Mouse (Mus musculus) hindbrain, embryonic 13.5 days (tissue): ENCODE data around the gene 2510002D24Rik. TPM values are rescaled to one million over a fixed set of nuclear protein-coding genes. Genes with fewer than 3 reads are reported as not detected.
A peak's percentile ranks its signal among the peaks of the same experiment; 100 is the strongest.

Experiments used
- ATAC-seq: fragments of 200-750 bp; cut with Nextera tagmentation; 2 replicates; pipeline ENCODE4 v1.8.0; 2017; ENCODE audit warnings: moderate TSS enrichment; ENCODE audit not compliant: low FRiP score
- H3K27ac ChIP-seq: fragments of 300-500 bp; sonication (generic); 2 replicates; pipeline ENCODE4 v1.5.1; 2015; ENCODE audit warnings: inconsistent platforms, mild to moderate bottlenecking, moderate library complexity
- H3K27me3 ChIP-seq: fragments of 300-500 bp; sonication (generic); 2 replicates; pipeline ENCODE4 v1.6.1; 2015; ENCODE audit warnings: mild to moderate bottlenecking, inconsistent platforms
- H3K36me3 ChIP-seq: fragments of 300-500 bp; sonication (generic); 2 replicates; pipeline ENCODE4 v1.6.1; 2015; ENCODE audit warnings: mild to moderate bottlenecking, inconsistent platforms
- H3K4me1 ChIP-seq: fragments of 300-500 bp; sonication (generic); replicated peaks from 2 replicates; pipeline ENCODE4 v1.6.1; 2015; ENCODE audit warnings: inconsistent platforms
- H3K4me2 ChIP-seq: fragments of 300-500 bp; sonication (generic); 2 replicates; pipeline ENCODE4 v1.6.1; 2015; ENCODE audit warnings: inconsistent platforms, mild to moderate bottlenecking, moderate library complexity
- H3K4me3 ChIP-seq: fragments of 300-500 bp; sonication (generic); 2 replicates; pipeline ENCODE4 v1.5.1; 2015; ENCODE audit warnings: mild to moderate bottlenecking, inconsistent platforms
- H3K9ac ChIP-seq: fragments of 300-500 bp; sonication (generic); 2 replicates; pipeline ENCODE4 v1.6.1; 2015; ENCODE audit warnings: mild to moderate bottlenecking, inconsistent platforms
- H3K9me3 ChIP-seq: fragments of 300-500 bp; sonication (generic); 2 replicates; pipeline ENCODE4 v1.6.1; 2016; ENCODE audit warnings: inconsistent platforms
- WGBS: fragments of 180-500 bp; shearing (Covaris S2); methylation state at CpG from one replicate; pipeline ENCODE4 v1.1.7; 2015; 5-methylcytosine and 5-hydroxymethylcytosine counted together
- polyA plus RNA-seq: library from polyadenylated mRNA; unstranded; fragments of >200 nt; fragmentation: Nextera tagmentation; extraction: Ambion mirVana; gene quantifications from 2 replicates; pipeline ENCODE4 v1.2.1, GENCODE M21; 2015

Gene 2510002D24Rik
- polyA plus RNA-seq, 1 experiment from 2014 or later: 34.0 TPM

- peak overlapping the region; percentile 62 for H3K4me2 ChIP-seq
- peaks cover 35% of the 10 kb centered on the region for H3K4me1 ChIP-seq
- peaks cover 36% of the 10 kb centered on the region for H3K36me3 ChIP-seq
- peak overlapping the region; percentile 91 for H3K9ac ChIP-seq
- ATAC-seq: no peak
- H3K27ac ChIP-seq: peak overlapping the region; percentile 96
- H3K9me3 ChIP-seq: no peaks in the 10 kb centered on the region
- WGBS: under 1% methylated on average over 17 of the region's 17 CpGs
- H3K27me3 ChIP-seq: no peaks in the 10 kb centered on the region
- peak overlapping the region; percentile 64 for H3K4me3 ChIP-seq
These were observed 39.7 kb downstream of the 2510002D24Rik start for GRCm38 (mm10) chr16:18876091-18876441.

GRCm38 (mm10) chr16:18876442-18877308 lies 40.3 kb downstream of the 2510002D24Rik start, which contains the start of the genes Mrpl40 and Hira:
Mrpl40 (minus strand) TSS chr16:18876862.
Hira (plus strand) TSS chr16:18877037.
- Histone ChIP-seq H3K9ac (peak within 1 kb of the TSS; percentile 91), H3K4me1 (peaks cover 37% of the 10 kb centered on the region), H3K4me2 (peak within 1 kb of the TSS; percentile 62), H3K4me3 (peak within 1 kb of the TSS; percentile 64), H3K9me3 (no peaks in the 10 kb centered on the region), H3K27me3 (no peaks in the 10 kb centered on the region), H3K27ac (peak within 1 kb of the TSS; percentile 96), H3K36me3 (peaks cover 36% of the 10 kb centered on the region)
- peak; percentile 92 for ATAC-seq
- WGBS: under 1% methylated on average over 74 of the region's 93 CpGs

DNA sequence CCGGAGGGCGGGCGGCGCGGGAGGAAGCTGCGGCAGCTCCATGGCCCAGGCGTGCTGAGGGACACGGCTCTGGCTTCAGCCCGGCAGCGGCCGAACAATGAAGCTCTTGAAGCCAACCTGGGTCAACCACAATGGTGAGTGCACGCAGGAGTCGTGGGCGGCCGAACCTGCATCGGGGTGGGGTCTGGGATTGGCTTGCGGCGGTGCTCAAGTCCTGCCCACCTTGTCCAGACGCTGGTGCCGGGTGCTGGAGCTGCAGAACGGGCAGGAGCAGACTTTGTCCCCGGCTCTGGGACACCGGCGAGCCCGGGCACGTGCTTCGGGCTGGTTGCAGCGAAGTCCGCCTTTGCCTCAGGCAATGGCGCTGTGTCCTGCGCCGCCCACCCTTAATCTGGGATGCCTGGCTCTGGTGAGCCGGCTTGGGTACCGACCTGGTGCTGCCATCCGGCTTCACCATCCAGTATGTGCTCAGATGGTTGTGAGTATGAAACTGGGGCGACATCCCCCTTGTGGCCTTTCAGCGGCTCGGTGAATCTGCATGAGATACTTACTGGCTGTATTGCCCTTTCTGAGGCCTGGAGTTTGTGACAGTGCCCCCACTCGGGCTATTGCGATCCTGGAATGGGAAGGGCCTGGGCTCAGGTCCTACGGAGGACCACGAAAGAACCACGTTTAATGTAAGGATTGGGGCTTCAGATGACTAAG lies 41.2 kb downstream of the 2510002D24Rik start:
- Histone ChIP-seq H3K9ac (peak overlapping the region; percentile 91), H3K4me1 (peaks cover 37% of the 10 kb centered on the region), H3K27ac (peak overlapping the region; percentile 96), H3K36me3 (peaks cover 31% of the 10 kb centered on the region), H3K4me2 (peak overlapping the region; percentile 62), H3K27me3 (no peaks in the 10 kb centered on the region), H3K4me3 (peak overlapping the region; percentile 64), H3K9me3 (no peaks in the 10 kb centered on the region)
- ATAC-seq: peak; percentile 44
- WGBS: 0% methylated on average over 43 of the region's 43 CpGs

DNA sequence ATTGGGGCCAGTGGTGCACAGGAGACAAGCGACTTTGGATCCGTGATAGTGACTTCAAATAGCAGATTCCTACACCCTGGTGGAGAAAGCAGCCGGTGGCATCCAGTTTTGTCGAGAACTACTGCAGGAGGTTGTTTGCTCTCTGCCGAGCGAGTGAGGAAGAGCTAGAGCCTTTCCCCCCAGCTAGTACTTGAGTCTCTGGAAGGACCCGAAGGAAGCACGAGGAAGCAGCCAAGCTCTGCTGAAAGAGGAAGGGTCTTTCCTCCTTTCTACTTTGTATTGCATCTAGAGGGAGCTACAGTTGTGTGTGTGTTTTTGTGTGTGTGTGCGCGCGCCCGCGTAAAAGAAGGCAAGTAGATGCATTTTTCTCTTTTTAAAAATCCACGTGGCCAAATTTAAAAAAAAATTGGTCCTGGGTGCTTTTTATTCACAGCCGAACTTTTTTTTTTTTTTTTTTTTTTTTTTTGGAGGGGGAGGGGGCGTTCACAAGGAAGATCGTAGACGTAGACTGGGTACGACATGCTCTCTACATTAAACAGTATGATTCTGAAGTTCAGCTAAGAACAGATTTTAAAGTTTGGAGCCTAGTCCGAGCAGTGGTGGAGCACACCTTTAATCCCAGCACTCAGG lies 41.8 kb downstream of the 2510002D24Rik start:
- Histone ChIP-seq H3K4me3 (peak overlapping the region; percentile 64), H3K4me1 (peaks cover 37% of the 10 kb centered on the region), H3K4me2 (peak overlapping the region; percentile 62), H3K9ac (peak overlapping the region; percentile 91), H3K27ac (peak overlapping the region; percentile 96), H3K27me3 (no peaks in the 10 kb centered on the region), H3K9me3 (no peaks in the 10 kb centered on the region), H3K36me3 (peaks cover 24% of the 10 kb centered on the region)
- ATAC-seq: no peak
- WGBS: 29% methylated on average over 20 of the region's 20 CpGs

DNA sequence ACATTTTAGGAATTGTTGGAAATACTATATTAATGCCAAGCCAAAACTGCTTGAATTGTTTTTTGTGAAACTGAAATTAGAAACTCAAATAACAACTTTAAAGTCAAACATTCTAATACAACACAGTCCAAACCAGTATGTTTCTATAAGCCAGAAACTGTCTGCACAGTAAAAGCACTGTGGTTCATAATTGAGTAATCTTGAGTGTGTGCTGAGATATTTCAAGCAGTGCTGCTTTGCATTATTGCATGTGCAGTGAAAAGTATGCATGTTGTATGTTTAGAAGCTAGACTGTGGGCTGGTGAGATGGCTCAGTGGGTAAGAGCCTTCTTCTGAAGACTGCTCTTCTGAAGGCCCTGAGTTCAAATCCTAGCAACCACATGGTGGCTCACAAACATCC lies 47.7 kb downstream of the 2510002D24Rik start:
- no peak overlapping the region for H3K9ac ChIP-seq
- H3K4me1 ChIP-seq: peaks cover 23% of the 10 kb centered on the region
- H3K4me2 ChIP-seq: no peak overlapping the region
- no peak overlapping the region for H3K27ac ChIP-seq
- H3K4me3 ChIP-seq: no peak overlapping the region
- H3K27me3 ChIP-seq: no peaks in the 10 kb centered on the region
- H3K36me3 ChIP-seq: peaks cover 11% of the 10 kb centered on the region; the same call in 1 of the 2 replicates
- no peaks in the 10 kb centered on the region for H3K9me3 ChIP-seq
- ATAC-seq: no peak

Other genes starting within 250 kb of the 2510002D24Rik start
- 0.99 and 1.7 TPM in 2 replicates for gene Tbx1, start 245.9 kb upstream of the 2510002D24Rik start, polyA plus RNA-seq
- 11.2 and 11.9 TPM in 2 replicates for gene Gp1bb, start 214.2 kb upstream of the 2510002D24Rik start, polyA plus RNA-seq
- 19.3 and 21.0 TPM in 2 replicates for gene Gm49601, start 210.2 kb upstream of the 2510002D24Rik start, polyA plus RNA-seq
- 169 and 176 TPM in 2 replicates for gene Sept5, start 206.6 kb upstream of the 2510002D24Rik start, polyA plus RNA-seq
- 87.2 and 94.4 TPM in 2 replicates for gene Cldn5, start 59.7 kb upstream of the 2510002D24Rik start, polyA plus RNA-seq
- 109 and 118 TPM in 2 replicates for gene Ufd1, start 24.8 kb upstream of the 2510002D24Rik start, polyA plus RNA-seq
- gene Cdc45, start 24.6 kb upstream of the 2510002D24Rik start, polyA plus RNA-seq: 11.3 and 12.3 TPM in 2 replicates
- not detected in 2 replicates for gene Gm28539, start within 50 bp of the 2510002D24Rik start, polyA plus RNA-seq
- 67.4 and 80.2 TPM in 2 replicates for gene Mrpl40, start 40.3 kb downstream of the 2510002D24Rik start, polyA plus RNA-seq
- 19.8 and 21.3 TPM in 2 replicates for gene Hira, start 40.5 kb downstream of the 2510002D24Rik start, polyA plus RNA-seq